Mouse (Mus musculus): ENCODE results near the gene Rhoj.
"Not testable (repeated sequence)": the region's sequence is repeated elsewhere in the genome, so short reads cannot be mapped to it uniquely, and the experiment has no call there.

Rhoj gene

DNA sequence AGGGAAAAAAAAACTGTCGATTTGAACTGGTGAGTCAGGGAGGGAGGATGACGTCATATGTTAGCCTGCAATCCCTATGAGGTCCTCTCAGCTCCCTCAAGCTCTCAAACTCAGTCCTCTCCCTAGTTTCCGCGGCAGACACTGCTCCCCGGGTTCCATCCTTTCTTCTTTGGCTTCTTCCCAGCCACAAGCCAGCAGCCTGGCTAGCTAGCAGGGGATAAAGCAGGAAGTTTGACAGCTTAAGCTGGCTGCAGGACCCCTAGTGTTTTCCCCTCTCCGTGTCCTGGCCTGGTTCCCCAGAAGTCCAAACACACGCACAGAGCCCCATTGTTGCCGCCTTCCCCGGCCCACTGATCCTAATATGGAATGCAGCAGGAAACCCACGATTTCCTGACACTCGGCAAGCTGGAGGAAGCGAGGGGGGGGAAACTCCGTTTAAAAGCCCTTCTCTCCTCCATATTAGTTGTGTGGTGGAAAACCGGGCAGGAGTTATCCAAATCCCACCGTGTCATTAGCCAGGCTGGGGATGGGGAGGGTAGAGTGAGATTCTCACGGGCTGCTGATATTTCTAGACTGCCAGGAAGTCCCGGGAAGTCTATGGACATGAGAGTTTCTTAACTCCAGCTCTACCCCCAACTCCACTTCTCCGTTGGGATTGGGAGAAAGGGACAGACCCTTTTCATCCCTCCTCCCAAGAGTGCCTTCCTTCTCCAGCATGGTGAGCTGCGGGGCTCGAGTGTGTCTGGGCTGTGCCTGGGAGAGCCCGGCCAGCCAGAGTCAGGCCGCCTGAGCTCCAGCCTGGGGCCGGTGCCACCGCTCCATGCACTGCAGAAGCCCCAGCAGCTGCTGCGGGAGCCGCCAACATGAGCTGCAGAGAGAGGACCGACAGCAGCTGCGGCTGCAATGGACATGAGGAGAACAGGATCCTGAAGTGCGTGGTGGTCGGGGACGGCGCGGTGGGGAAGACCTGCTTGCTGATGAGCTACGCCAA lies at the start of gene Rhoj:
Rhoj (plus strand) TSS at position 362 of the 991 bp plus-strand sequence.
- DNase-seq (ENCODE audit: low spot score) = peak; percentile 64

GRCm38 (mm10) chr12:75271726-75272125 lies 36.4 kb upstream of the Rhoj start:
- DNase-seq (ENCODE audit: low spot score) = no peak

GRCm38 (mm10) chr12:75275730-75276129 lies 32.4 kb upstream of the Rhoj start:
- DNase-seq (ENCODE audit: low spot score) = no peak

GRCm38 (mm10) chr12:75277425-75277824 lies 30.7 kb upstream of the Rhoj start:
- no peak for DNase-seq (ENCODE audit: low spot score)

- no peak for DNase-seq (ENCODE audit: low spot score)
Measured at GRCm38 (mm10) chr12:75280502-75280901, 27.6 kb upstream of the Rhoj start.

GRCm38 (mm10) chr12:75283226-75283625 lies 24.9 kb upstream of the Rhoj start:
- DNase-seq (ENCODE audit: low spot score) = no peak

DNA sequence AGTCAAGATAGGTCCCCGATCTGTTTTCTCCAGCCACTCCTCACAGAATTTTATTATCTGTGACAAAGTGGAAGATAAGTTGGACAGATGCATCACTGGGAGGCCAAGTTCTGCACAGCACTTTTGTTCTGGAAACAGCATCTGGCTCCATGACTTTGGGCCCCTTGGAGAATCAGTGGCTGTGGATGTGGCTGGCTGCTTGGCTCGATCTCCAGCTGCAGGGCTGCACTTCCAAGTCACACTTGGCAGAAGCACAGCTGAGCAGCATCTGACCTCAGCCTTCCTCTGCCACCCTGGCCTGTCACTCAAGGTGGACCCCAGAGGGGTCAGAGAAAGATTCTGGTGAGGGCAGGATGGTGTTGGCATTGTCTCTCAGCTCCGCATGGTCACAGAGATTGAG lies 22.0 kb upstream of the Rhoj start:
- no peak for DNase-seq (ENCODE audit: low spot score)

DNA sequence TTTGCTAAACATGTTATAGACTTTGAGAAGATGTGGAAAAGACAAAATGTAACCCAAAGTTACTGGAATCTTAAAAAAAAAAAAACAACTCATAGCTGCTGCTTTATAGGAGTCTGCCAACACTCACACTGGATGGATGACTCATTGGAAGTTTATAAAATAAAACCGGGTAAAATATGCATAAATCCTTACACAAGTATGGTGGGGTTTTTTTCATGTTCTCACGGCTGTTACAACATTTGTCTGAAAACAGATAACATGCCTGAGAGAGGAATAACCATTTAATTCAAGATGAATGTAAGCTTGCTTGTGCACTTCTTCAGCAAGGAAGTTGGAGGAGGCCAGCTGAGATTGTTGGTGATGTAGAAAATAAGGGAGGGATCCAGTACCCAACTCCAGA lies 17.6 kb upstream of the Rhoj start:
- no peak for DNase-seq (ENCODE audit: low spot score)

GRCm38 (mm10) chr12:75291556-75291955 lies 16.6 kb upstream of the Rhoj start:
- DNase-seq (ENCODE audit: low spot score) = no peak

- DNase-seq (ENCODE audit: low spot score) = no peak
Measured at GRCm38 (mm10) chr12:75292939-75293338, 15.2 kb upstream of the Rhoj start.

DNA sequence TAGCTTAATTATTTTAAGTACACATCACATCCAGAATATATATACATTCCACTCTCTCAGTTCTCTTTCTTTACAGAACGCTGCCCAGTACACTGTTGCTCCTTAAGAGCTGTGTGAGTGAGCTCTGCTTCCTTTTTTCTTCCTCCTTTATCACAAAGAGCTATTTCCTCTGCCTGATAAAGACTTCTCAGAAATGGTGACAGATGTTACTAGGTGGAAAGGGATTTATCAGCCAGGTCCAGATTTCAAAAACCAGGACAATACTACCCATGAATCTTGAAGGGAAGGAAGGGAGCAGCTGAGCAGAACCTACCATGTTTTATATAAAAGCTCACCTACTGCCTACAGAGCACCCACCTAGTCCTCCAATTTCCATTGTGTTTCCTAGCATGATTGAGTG lies 8.3 kb upstream of the Rhoj start:
- no peak for DNase-seq (ENCODE audit: low spot score)

DNA sequence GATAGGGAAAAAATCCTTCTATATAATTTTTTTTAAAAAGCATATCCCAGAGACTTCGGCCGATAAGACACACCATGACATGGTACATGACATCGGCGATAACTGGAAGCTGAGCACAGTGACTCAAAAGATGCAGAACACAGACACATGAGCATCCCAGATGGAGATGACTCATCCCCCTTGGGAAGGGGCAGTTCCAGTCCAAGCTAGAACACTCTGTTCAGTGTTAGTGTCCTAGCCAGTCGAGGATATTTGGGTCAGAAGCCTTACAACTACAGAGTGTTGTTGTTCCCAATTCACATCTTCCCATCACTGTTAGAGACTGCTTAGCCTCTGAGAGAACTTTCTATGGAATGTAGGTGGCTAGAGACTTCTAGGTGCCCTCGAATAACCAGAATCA lies 4.0 kb upstream of the Rhoj start:
- no peak for DNase-seq (ENCODE audit: low spot score)

- peak; percentile 17 for DNase-seq (ENCODE audit: low spot score)
Measured at GRCm38 (mm10) chr12:75309756-75310155, 1.6 kb downstream of the Rhoj start.

DNA sequence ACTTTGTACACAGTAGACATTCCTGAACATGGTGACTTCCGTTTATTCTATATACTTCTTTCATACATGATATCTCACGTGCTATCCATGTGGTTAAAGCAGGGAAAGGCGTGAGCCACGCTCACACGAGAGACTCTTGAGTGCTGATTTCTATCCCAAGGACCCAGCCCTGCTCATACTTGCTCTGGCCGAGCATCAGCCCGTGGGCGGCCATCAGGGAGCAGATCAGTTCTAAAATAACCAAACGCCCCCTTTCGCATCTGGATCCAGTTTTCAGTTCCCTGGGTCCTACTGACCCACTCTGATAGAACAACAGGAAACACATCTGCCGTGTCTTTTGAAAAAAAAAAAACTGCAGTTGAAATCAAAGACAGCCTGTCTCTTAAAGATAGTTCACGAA lies 2.6 kb downstream of the Rhoj start:
- no peak for DNase-seq (ENCODE audit: low spot score)

GRCm38 (mm10) chr12:75311879-75312278 lies 3.8 kb downstream of the Rhoj start:
- DNase-seq (ENCODE audit: low spot score) = no peak

- DNase-seq (ENCODE audit: low spot score) = no peak
Measured at GRCm38 (mm10) chr12:75313992-75314391, 5.9 kb downstream of the Rhoj start.

- no peak for DNase-seq (ENCODE audit: low spot score)
Measured at GRCm38 (mm10) chr12:75315851-75316250, 7.7 kb downstream of the Rhoj start.

GRCm38 (mm10) chr12:75320441-75320925 lies 12.4 kb downstream of the Rhoj start:
- DNase-seq (ENCODE audit: low spot score) = no peak

DNA sequence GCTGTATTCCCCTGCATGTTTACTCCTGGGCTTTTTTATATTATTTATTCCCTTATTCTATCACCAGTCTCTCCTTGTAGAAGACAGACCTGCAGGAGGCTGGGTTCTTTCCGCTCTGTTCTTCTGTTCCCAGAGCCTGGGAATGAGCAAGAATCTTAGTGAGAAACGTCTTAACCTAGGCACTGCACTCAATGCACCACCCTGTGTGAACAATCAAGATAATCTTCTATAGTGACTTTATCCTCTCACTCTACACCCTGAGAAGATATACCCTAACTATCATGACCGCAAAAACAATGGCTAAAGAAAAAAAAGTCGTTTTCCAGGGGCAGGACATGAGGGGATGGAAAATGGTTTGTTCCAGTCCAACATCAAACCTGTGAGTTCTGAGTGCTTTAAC lies 13.1 kb downstream of the Rhoj start:
- DNase-seq (ENCODE audit: low spot score) = no peak

DNA sequence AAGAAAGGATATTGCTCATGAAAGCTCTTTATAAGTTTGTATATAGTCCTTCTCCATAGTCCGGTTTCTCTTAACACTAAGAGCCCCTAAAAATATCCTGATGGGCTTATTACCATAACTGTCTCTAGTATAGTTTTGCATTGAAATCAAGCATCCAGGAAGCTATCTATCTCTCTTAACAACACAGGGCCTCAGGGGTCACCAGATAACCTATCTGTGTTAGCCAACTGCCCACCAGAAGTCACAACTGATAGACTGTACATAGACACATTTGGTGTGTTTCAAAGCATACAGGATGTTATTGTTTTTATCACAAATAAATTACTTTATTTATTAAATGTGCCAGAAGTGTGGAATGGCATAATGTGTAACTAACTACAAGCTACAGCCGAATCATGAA lies 21.1 kb downstream of the Rhoj start:
- DNase-seq (ENCODE audit: low spot score) = no peak

DNA sequence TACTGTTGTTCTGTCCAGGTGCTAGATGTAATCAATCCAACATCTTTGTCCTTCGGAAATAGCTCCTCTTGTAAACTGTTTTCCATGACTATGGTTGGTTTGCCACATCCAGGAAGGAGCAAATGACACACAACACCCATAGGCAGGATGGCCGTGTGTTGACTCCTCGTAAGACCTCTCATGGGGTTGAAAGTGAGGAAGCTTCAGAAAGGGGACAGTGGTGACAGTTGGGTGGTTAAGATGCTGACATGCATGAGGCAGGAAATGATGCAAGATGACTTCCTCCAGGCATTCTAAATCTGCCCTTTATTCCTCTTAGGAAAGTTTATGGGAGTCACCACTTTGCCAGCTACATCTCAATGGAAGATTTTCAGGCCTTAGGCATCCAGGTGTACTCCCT lies 31.8 kb downstream of the Rhoj start:
- no peak for DNase-seq (ENCODE audit: low spot score)

DNA sequence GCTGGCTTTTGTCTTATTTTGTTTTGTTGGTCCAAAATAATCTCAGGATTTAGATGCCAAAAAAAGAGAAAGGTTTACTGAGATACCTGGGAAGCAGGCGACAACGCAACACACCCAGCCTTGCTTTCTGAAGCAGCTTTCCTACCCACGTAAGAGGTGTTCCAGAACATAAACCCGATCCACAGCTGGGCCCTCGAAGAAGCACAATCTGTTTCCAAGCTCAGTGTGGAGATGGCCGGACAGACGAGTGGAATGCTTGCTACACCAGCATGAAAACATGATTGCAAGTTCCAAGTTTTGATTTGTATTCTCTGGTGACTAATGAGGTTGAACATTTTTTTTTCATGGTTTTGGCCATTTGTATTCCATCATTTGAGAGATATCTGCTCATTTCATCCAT lies 32.2 kb downstream of the Rhoj start:
- no peak for DNase-seq (ENCODE audit: low spot score)

GRCm38 (mm10) chr12:75348551-75348950 lies 40.4 kb downstream of the Rhoj start:
- DNase-seq (ENCODE audit: low spot score) = no peak

GRCm38 (mm10) chr12:75349537-75349936 lies 41.4 kb downstream of the Rhoj start:
- not testable (repeated sequence) for DNase-seq (ENCODE audit: low spot score)
